Mouse (Mus musculus): ENCODE measurements around the gene Tubb5. TPM values are rescaled to one million over a fixed set of nuclear protein-coding genes. Genes with fewer than 3 reads are reported as not detected.
A peak's percentile ranks its signal among the peaks of the same experiment; 100 is the strongest.

Tubb5 gene
- polyA plus RNA-seq, 1 experiment from 2014 or later, result 213 TPM

GRCm38 (mm10) chr17:35861198-35861857, 23.2 kb upstream of the Tubb5 start, which contains the start of gene Nrm:
Gene Nrm (plus strand): TSS chr17:35861318.
- WGBS (ENCODE audit: insufficient replicate concordance), result under 1% methylated on average over 47 of the region's 47 CpGs
- DNase-seq (peak; percentile 91), ATAC-seq (peak; percentile 93)
- no peak for TF ChIP-seq EP300 (IDR thresholded peaks at IDR 0.05; ENCODE audit: low read depth)
- TF ChIP-seq CTCF (IDR thresholded peaks at IDR 0.05; ENCODE audit: low read depth), result peak; percentile 67
- H3K4me2 ChIP-seq (ENCODE audit: low read depth, low read length), result peak within 1 kb of the TSS; percentile 96
- H3K9ac ChIP-seq (replicated peaks), result peak within 1 kb of the TSS; percentile 84
- H3K4me1 ChIP-seq (ENCODE audit: insufficient read depth), result peaks cover 28% of the 10 kb centered on the region
- H3K27me3 ChIP-seq (ENCODE audit: insufficient read depth, low read length), result peaks cover 19% of the 10 kb centered on the region
- peak within 1 kb of the TSS; percentile 91 for H3K4me3 ChIP-seq (ENCODE audit: low read depth, low read length)
- H3K27ac ChIP-seq (ENCODE audit: low read depth), result peak within 1 kb of the TSS; percentile 86
- peaks cover 13% of the 10 kb centered on the region for H3K36me3 ChIP-seq (replicated peaks; ENCODE audit: insufficient read depth, low read length)
- H3K9me3 ChIP-seq (ENCODE audit: low read length), result no peaks in the 10 kb centered on the region

GRCm38 (mm10) chr17:35860831-35861197, 22.7 kb upstream of the Tubb5 start:
- ATAC-seq, result peak; percentile 27; the same call in 1 of the 2 replicates
- no peak overlapping the region; the same call in 1 of the 2 replicates for H3K27ac ChIP-seq (ENCODE audit: low read depth)

GRCm38 (mm10) chr17:35859835-35860234, 21.7 kb upstream of the Tubb5 start:
- WGBS (ENCODE audit: insufficient replicate concordance), result 65% methylated on average over 2 of the region's 2 CpGs
- ATAC-seq (no peak), DNase-seq (no peak)
- peaks cover 13% of the 10 kb centered on the region for H3K36me3 ChIP-seq (replicated peaks; ENCODE audit: insufficient read depth, low read length)
- TF ChIP-seq CTCF (IDR thresholded peaks at IDR 0.05; ENCODE audit: low read depth), result no peak
- TF ChIP-seq EP300 (IDR thresholded peaks at IDR 0.05; ENCODE audit: low read depth), result no peak
- H3K9me3 ChIP-seq (ENCODE audit: low read length), result no peaks in the 10 kb centered on the region
- H3K4me3 ChIP-seq (ENCODE audit: low read depth, low read length), result no peak overlapping the region
- peaks cover 15% of the 10 kb centered on the region for H3K4me1 ChIP-seq (ENCODE audit: insufficient read depth)
- no peak overlapping the region for H3K9ac ChIP-seq (replicated peaks)
- peaks cover 6% of the 10 kb centered on the region; the same call in 1 of the 2 replicates for H3K27me3 ChIP-seq (ENCODE audit: insufficient read depth, low read length)
- no peak overlapping the region for H3K4me2 ChIP-seq (ENCODE audit: low read depth, low read length)
- no peak overlapping the region for H3K27ac ChIP-seq (ENCODE audit: low read depth)

More at GRCm38 (mm10) chr17:35860831-35861197, 22.7 kb upstream of the Tubb5 start:
- peak overlapping the region; percentile 84 for H3K9ac ChIP-seq (replicated peaks)
- TF ChIP-seq CTCF (IDR thresholded peaks at IDR 0.05; ENCODE audit: low read depth) (no peak), EP300 (IDR thresholded peaks at IDR 0.05; ENCODE audit: low read depth) (no peak)
- H3K9me3 ChIP-seq (ENCODE audit: low read length), result no peaks in the 10 kb centered on the region
- H3K27me3 ChIP-seq (ENCODE audit: insufficient read depth, low read length), result peaks cover 14% of the 10 kb centered on the region
- 4% methylated on average over 12 of the region's 12 CpGs for WGBS (ENCODE audit: insufficient replicate concordance)
- H3K4me2 ChIP-seq (ENCODE audit: low read depth, low read length), result peak overlapping the region; percentile 96
- peak overlapping the region; percentile 91 for H3K4me3 ChIP-seq (ENCODE audit: low read depth, low read length)
- peaks cover 13% of the 10 kb centered on the region for H3K36me3 ChIP-seq (replicated peaks; ENCODE audit: insufficient read depth, low read length)
- peaks cover 25% of the 10 kb centered on the region for H3K4me1 ChIP-seq (ENCODE audit: insufficient read depth)
- DNase-seq, result no peak

GRCm38 (mm10) chr17:35859371-35859770, 21.3 kb upstream of the Tubb5 start:
- WGBS (ENCODE audit: insufficient replicate concordance), result 73% methylated on average over 1 of the region's 1 CpGs

GRCm38 (mm10) chr17:35850974-35851373, 12.9 kb upstream of the Tubb5 start:
- H3K36me3 ChIP-seq (replicated peaks; ENCODE audit: insufficient read depth, low read length), result peaks cover 71% of the 10 kb centered on the region
- H3K27ac ChIP-seq (ENCODE audit: low read depth), result peak overlapping the region; percentile 66
- TF ChIP-seq CTCF (IDR thresholded peaks at IDR 0.05; ENCODE audit: low read depth) (peak; percentile 21; the same call in 1 of the 2 replicates), EP300 (IDR thresholded peaks at IDR 0.05; ENCODE audit: low read depth) (peak; percentile 34; the same call in 1 of the 2 replicates)
- WGBS (ENCODE audit: insufficient replicate concordance), result 47% methylated on average over 3 of the region's 3 CpGs
- H3K9me3 ChIP-seq (ENCODE audit: low read length), result no peaks in the 10 kb centered on the region
- ATAC-seq, result peak; percentile 68
- H3K4me2 ChIP-seq (ENCODE audit: low read depth, low read length), result no peak overlapping the region
- no peak overlapping the region for H3K4me3 ChIP-seq (ENCODE audit: low read depth, low read length)
- peaks cover 4% of the 10 kb centered on the region; the same call in 1 of the 2 replicates for H3K4me1 ChIP-seq (ENCODE audit: insufficient read depth)
- H3K9ac ChIP-seq (replicated peaks), result no peak overlapping the region
- no peaks in the 10 kb centered on the region for H3K27me3 ChIP-seq (ENCODE audit: insufficient read depth, low read length)
- no peak for DNase-seq

More at GRCm38 (mm10) chr17:35859371-35859770, 21.3 kb upstream of the Tubb5 start:
- TF ChIP-seq CTCF (IDR thresholded peaks at IDR 0.05; ENCODE audit: low read depth), result no peak
- DNase-seq (no peak), ATAC-seq (no peak)
- Histone ChIP-seq H3K4me2 (ENCODE audit: low read depth, low read length) (no peak overlapping the region), H3K9me3 (ENCODE audit: low read length) (no peaks in the 10 kb centered on the region), H3K4me3 (ENCODE audit: low read depth, low read length) (no peak overlapping the region), H3K9ac (replicated peaks) (no peak overlapping the region), H3K27me3 (ENCODE audit: insufficient read depth, low read length) (peaks cover 2% of the 10 kb centered on the region; the same call in 1 of the 2 replicates), H3K36me3 (replicated peaks; ENCODE audit: insufficient read depth, low read length) (peaks cover 15% of the 10 kb centered on the region), H3K27ac (ENCODE audit: low read depth) (no peak overlapping the region), H3K4me1 (ENCODE audit: insufficient read depth) (peaks cover 15% of the 10 kb centered on the region)

- ATAC-seq, result no peak
Observed at GRCm38 (mm10) chr17:35848112-35848511, 10.0 kb upstream of the Tubb5 start.

More at GRCm38 (mm10) chr17:35848112-35848511, 10.0 kb upstream of the Tubb5 start:
- no peak overlapping the region for H3K4me2 ChIP-seq (ENCODE audit: low read depth, low read length)
- H3K36me3 ChIP-seq (replicated peaks; ENCODE audit: insufficient read depth, low read length), result peaks cover 75% of the 10 kb centered on the region
- H3K4me3 ChIP-seq (ENCODE audit: low read depth, low read length), result no peak overlapping the region
- 58% methylated on average over 1 of the region's 1 CpGs for WGBS (ENCODE audit: insufficient replicate concordance)
- no peak overlapping the region for H3K9ac ChIP-seq (replicated peaks)
- TF ChIP-seq EP300 (IDR thresholded peaks at IDR 0.05; ENCODE audit: low read depth), result no peak
- TF ChIP-seq CTCF (IDR thresholded peaks at IDR 0.05; ENCODE audit: low read depth), result peak; percentile 36
- H3K4me1 ChIP-seq (ENCODE audit: insufficient read depth), result peaks cover 4% of the 10 kb centered on the region; the same call in 1 of the 2 replicates
- H3K27me3 ChIP-seq (ENCODE audit: insufficient read depth, low read length), result no peaks in the 10 kb centered on the region
- DNase-seq, result no peak
- H3K9me3 ChIP-seq (ENCODE audit: low read length), result no peaks in the 10 kb centered on the region
- H3K27ac ChIP-seq (ENCODE audit: low read depth), result no peak overlapping the region

Data from liver, postnatal 0 days (tissue).